Comparison of ENCODE assay signal across 16 mouse cellular contexts in genomic region chr15:89533843-89534207, GRCm38 (mm10). TPM values are rescaled to one million over a fixed set of nuclear protein-coding genes. Genes with fewer than 3 reads are reported as not detected.
DNase-seq lines count a peak whose midpoint lies in the region; ATAC-seq and TF ChIP-seq lines count a peak whose summit lies in the region.
"Had no signal": no experiment of that assay in that cellular context is flagged by ENCODE, and none has a peak within 500 bp of the region (broad histone marks: within the 10 kb centered on the region; RNA-seq: fewer than 3 reads in every experiment).

No protein-coding gene starts in this region.

- H3K27ac ChIP-seq in hindbrain, embryonic 11.5 days (ENCODE audit: low read depth, low read length): no peak overlapping the region
- no peak overlapping the region for H3K27ac ChIP-seq in hindbrain, embryonic 10.5 days
- H3K27ac ChIP-seq in forebrain, embryonic 13.5 days: no peak overlapping the region
- H3K27ac ChIP-seq in hindbrain, postnatal 0 days: no peak overlapping the region; the same call in 1 of the 2 replicates
- no peak overlapping the region for H3K27ac ChIP-seq in neural tube, embryonic 13.5 days (replicated peaks)
- H3K27ac ChIP-seq in kidney, embryonic 15.5 days: no peak overlapping the region
- H3K27ac ChIP-seq: embryonic facial prominence, embryonic 12.5 days; heart, embryonic 15.5 days; liver, embryonic 13.5 days had no signal

- no peaks in the 10 kb centered on the region for H3K36me3 ChIP-seq in hindbrain, embryonic 11.5 days (ENCODE audit: control insufficient read depth, insufficient read depth, low read length)
- H3K36me3 ChIP-seq in hindbrain, embryonic 10.5 days: no peaks in the 10 kb centered on the region
- no peaks in the 10 kb centered on the region for H3K36me3 ChIP-seq in forebrain, embryonic 13.5 days (ENCODE audit: poor library complexity, severe bottlenecking)
- H3K36me3 ChIP-seq in hindbrain, postnatal 0 days (ENCODE audit: insufficient read depth, low read length): no peaks in the 10 kb centered on the region
- H3K36me3 ChIP-seq in neural tube, embryonic 13.5 days: 0 out of 2 replicates have a peak, but pooled peaks cover 3% of the 10 kb centered on the region
- 0 out of 2 replicates have a peak, but pooled peaks cover 7% of the 10 kb centered on the region for H3K36me3 ChIP-seq in kidney, embryonic 15.5 days
- H3K36me3 ChIP-seq: G1E; heart, embryonic 15.5 days had no signal

- no peak overlapping the region for H3K4me3 ChIP-seq in hindbrain, embryonic 11.5 days (ENCODE audit: low read depth, low read length)
- H3K4me3 ChIP-seq in hindbrain, embryonic 10.5 days: no peak overlapping the region
- peak overlapping the region; percentile 49 for H3K4me3 ChIP-seq in forebrain, embryonic 13.5 days
- H3K4me3 ChIP-seq in hindbrain, postnatal 0 days (ENCODE audit: low read length): peak overlapping the region; percentile 35
- peak overlapping the region; percentile 45 for H3K4me3 ChIP-seq in neural tube, embryonic 13.5 days
- H3K4me3 ChIP-seq in kidney, embryonic 15.5 days (replicated peaks): no peak overlapping the region
- H3K4me3 ChIP-seq: heart, embryonic 15.5 days; liver, embryonic 13.5 days had no signal

- no peaks in the 10 kb centered on the region for H3K27me3 ChIP-seq in hindbrain, embryonic 11.5 days (ENCODE audit: control insufficient read depth, insufficient read depth, low read length)
- peaks cover 16% of the 10 kb centered on the region for H3K27me3 ChIP-seq in hindbrain, embryonic 10.5 days (ENCODE audit: insufficient read depth, poor library complexity, severe bottlenecking)
- no peaks in the 10 kb centered on the region for H3K27me3 ChIP-seq in forebrain, embryonic 13.5 days
- no peaks in the 10 kb centered on the region for H3K27me3 ChIP-seq in hindbrain, postnatal 0 days (ENCODE audit: insufficient read depth, low read length)
- no peaks in the 10 kb centered on the region; the same call in 1 of the 2 replicates for H3K27me3 ChIP-seq in neural tube, embryonic 13.5 days
- peaks cover 12% of the 10 kb centered on the region for H3K27me3 ChIP-seq in kidney, embryonic 15.5 days
- H3K27me3 ChIP-seq: liver, embryonic 13.5 days had no signal

- H3K4me2 ChIP-seq in hindbrain, embryonic 11.5 days (replicated peaks; ENCODE audit: low read depth, low read length): peak overlapping the region; percentile 11; the same call in 1 of the 2 replicates
- H3K4me2 ChIP-seq in forebrain, embryonic 13.5 days: peak overlapping the region; percentile 74
- peak overlapping the region; percentile 61 for H3K4me2 ChIP-seq in hindbrain, postnatal 0 days (ENCODE audit: low read depth, low read length)
- H3K4me2 ChIP-seq in neural tube, embryonic 13.5 days: peak overlapping the region; percentile 72
- H3K4me2 ChIP-seq in kidney, embryonic 15.5 days: no peak overlapping the region
- H3K4me2 ChIP-seq: heart, embryonic 15.5 days; liver, embryonic 13.5 days had no signal

- TF ChIP-seq CTCF in hindbrain, postnatal 0 days (IDR thresholded peaks at IDR 0.05; ENCODE audit: low read depth): no peak

- no peak overlapping the region for H3K9ac ChIP-seq in hindbrain, embryonic 11.5 days (ENCODE audit: low read depth, low read length)
- H3K9ac ChIP-seq in forebrain, embryonic 13.5 days: peak overlapping the region; percentile 73
- 0 out of 2 replicates have a peak overlapping the region, but pooled peaks have one; percentile 51 for H3K9ac ChIP-seq in hindbrain, postnatal 0 days (replicated peaks; ENCODE audit: low read length)
- peak overlapping the region; percentile 76 for H3K9ac ChIP-seq in neural tube, embryonic 13.5 days
- no peak overlapping the region for H3K9ac ChIP-seq in kidney, embryonic 15.5 days
- H3K9ac ChIP-seq: embryonic facial prominence, embryonic 12.5 days; heart, embryonic 15.5 days; liver, embryonic 13.5 days had no signal

- 87% methylated on average over 10 of the region's 10 CpGs for WGBS in hindbrain, embryonic 11.5 days
- 90% methylated on average over 10 of the region's 10 CpGs for WGBS in hindbrain, embryonic 10.5 days
- 91% methylated on average over 10 of the region's 10 CpGs for WGBS in forebrain, embryonic 13.5 days
- 77% methylated on average over 10 of the region's 10 CpGs for WGBS in hindbrain, postnatal 0 days
- WGBS in neural tube, embryonic 13.5 days: 87% methylated on average over 10 of the region's 10 CpGs
- 89% methylated on average over 10 of the region's 10 CpGs for WGBS in kidney, embryonic 15.5 days

- peaks cover 5% of the 10 kb centered on the region for H3K4me1 ChIP-seq in hindbrain, embryonic 11.5 days (replicated peaks; ENCODE audit: control insufficient read depth, insufficient read depth, low read length)
- H3K4me1 ChIP-seq in hindbrain, embryonic 10.5 days (replicated peaks): peaks cover 21% of the 10 kb centered on the region
- peaks cover 28% of the 10 kb centered on the region for H3K4me1 ChIP-seq in forebrain, embryonic 13.5 days
- peaks cover 14% of the 10 kb centered on the region; the same call in 1 of the 2 replicates for H3K4me1 ChIP-seq in hindbrain, postnatal 0 days (ENCODE audit: insufficient read depth, low read length)
- H3K4me1 ChIP-seq in neural tube, embryonic 13.5 days (replicated peaks): peaks cover 30% of the 10 kb centered on the region
- peaks cover 2% of the 10 kb centered on the region; the same call in 1 of the 2 replicates for H3K4me1 ChIP-seq in kidney, embryonic 15.5 days
- H3K4me1 ChIP-seq: liver, embryonic 13.5 days had no signal

- DNase-seq in hindbrain, embryonic 11.5 days (ENCODE audit: low spot score): no peak
- DNase-seq in hindbrain, embryonic 10.5 days (ENCODE audit: low spot score): no peak
- no peak for DNase-seq in hindbrain, postnatal 0 days (ENCODE audit: low spot score)
- no peak for DNase-seq in layer of hippocampus, postnatal 10 days (ENCODE audit: low spot score in 2 of 2)
- no peak for DNase-seq in right cerebral cortex, adult 2 months (ENCODE audit: low spot score in 2 of 2)
- DNase-seq: left cerebral cortex, postnatal 4 days; liver, embryonic 13.5 days; lung, postnatal 14 days; thymus, postnatal 25 days had no signal

- H3K9me3 ChIP-seq in hindbrain, embryonic 11.5 days (ENCODE audit: control insufficient read depth, low read length): no peaks in the 10 kb centered on the region
- no peaks in the 10 kb centered on the region for H3K9me3 ChIP-seq in hindbrain, embryonic 10.5 days
- H3K9me3 ChIP-seq in forebrain, embryonic 13.5 days (replicated peaks): no peaks in the 10 kb centered on the region
- no peaks in the 10 kb centered on the region for H3K9me3 ChIP-seq in hindbrain, postnatal 0 days (ENCODE audit: low read length)
- no peaks in the 10 kb centered on the region for H3K9me3 ChIP-seq in neural tube, embryonic 13.5 days
- H3K9me3 ChIP-seq in kidney, embryonic 15.5 days (replicated peaks): no peaks in the 10 kb centered on the region
- H3K9me3 ChIP-seq: embryonic facial prominence, embryonic 12.5 days; G1E; heart, embryonic 15.5 days; liver, embryonic 13.5 days had no signal

- no peak for ATAC-seq in hindbrain, embryonic 11.5 days (ENCODE audit: low FRiP score)
- no peak for ATAC-seq in forebrain, embryonic 13.5 days
- no peak for ATAC-seq in hindbrain, postnatal 0 days
- no peak for ATAC-seq in neural tube, embryonic 13.5 days (ENCODE audit: low read depth)
- no peak for ATAC-seq in kidney, embryonic 15.5 days (replicated peaks; ENCODE audit: low FRiP score)

RNA-seq across cellular contexts. Expression of gene Acr, which starts 34.3 kb away (rescaled TPM):
- polyA plus RNA-seq in hindbrain, embryonic 11.5 days (2014; fragmentation: Nextera tagmentation; extraction: Ambion mirVana): 0.39 and 0.76 TPM in 2 replicates
- polyA plus RNA-seq in hindbrain, embryonic 10.5 days (2016; fragmentation: Nextera tagmentation; extraction: Ambion mirVana): 0.19 and 0.38 TPM in 2 replicates
- polyA plus RNA-seq in forebrain, embryonic 13.5 days (2015; fragmentation: Nextera tagmentation; extraction: Ambion mirVana): 1.2 and 1.8 TPM in 2 replicates
- total RNA-seq in hindbrain, postnatal 0 days (2014; rRNA removed): 2.4 and 3.3 TPM in 2 replicates
- 2.1 TPM in 2 replicates for polyA plus RNA-seq in hindbrain, postnatal 0 days (2015; fragmentation: Nextera tagmentation; extraction: Ambion mirVana)
- 0.48 and 1.5 TPM in 2 replicates for polyA plus RNA-seq in neural tube, embryonic 13.5 days (2015; fragmentation: Nextera tagmentation; extraction: Ambion mirVana)
- 1 to 10 TPM; 1.8 to 3.1 TPM for total RNA-seq in layer of hippocampus, postnatal 10 days (2021)
- polyA plus RNA-seq in kidney, embryonic 15.5 days (2015; fragmentation: Nextera tagmentation; extraction: Ambion mirVana): 0.22 and 0.27 TPM in 2 replicates
- total RNA-seq: G1E had no signal
- polyA plus RNA-seq: G1E; stomach, embryonic 16.5 days had no signal

RNA-seq across cellular contexts. Expression of gene Shank3, which starts 34.4 kb away (rescaled TPM):
- 2.8 and 3.5 TPM in 2 replicates for polyA plus RNA-seq in hindbrain, embryonic 11.5 days (2014; fragmentation: Nextera tagmentation; extraction: Ambion mirVana)
- polyA plus RNA-seq in hindbrain, embryonic 10.5 days (2016; fragmentation: Nextera tagmentation; extraction: Ambion mirVana): 2.8 and 3.5 TPM in 2 replicates
- polyA plus RNA-seq in forebrain, embryonic 13.5 days (2015; fragmentation: Nextera tagmentation; extraction: Ambion mirVana): 7.1 and 9.5 TPM in 2 replicates
- 43.6 and 61.8 TPM in 2 replicates for total RNA-seq in hindbrain, postnatal 0 days (2014; rRNA removed)
- polyA plus RNA-seq in hindbrain, postnatal 0 days (2015; fragmentation: Nextera tagmentation; extraction: Ambion mirVana): 7.1 and 8.7 TPM in 2 replicates
- polyA plus RNA-seq in neural tube, embryonic 13.5 days (2015; fragmentation: Nextera tagmentation; extraction: Ambion mirVana): 6.5 and 8.0 TPM in 2 replicates
- 100 to 1,000 TPM; 221 to 225 TPM for total RNA-seq in layer of hippocampus, postnatal 10 days (2021)
- polyA plus RNA-seq in kidney, embryonic 15.5 days (2015; fragmentation: Nextera tagmentation; extraction: Ambion mirVana): 1.8 and 2.2 TPM in 2 replicates

RNA-seq across cellular contexts. Expression of gene Arsa, which starts 56.6 kb away (rescaled TPM):
- polyA plus RNA-seq in hindbrain, embryonic 11.5 days (2014; fragmentation: Nextera tagmentation; extraction: Ambion mirVana): 10.0 and 10.4 TPM in 2 replicates
- polyA plus RNA-seq in hindbrain, embryonic 10.5 days (2016; fragmentation: Nextera tagmentation; extraction: Ambion mirVana): 14.3 and 14.8 TPM in 2 replicates
- polyA plus RNA-seq in forebrain, embryonic 13.5 days (2015; fragmentation: Nextera tagmentation; extraction: Ambion mirVana): 12.7 and 13.7 TPM in 2 replicates
- 34.6 and 35.8 TPM in 2 replicates for total RNA-seq in hindbrain, postnatal 0 days (2014; rRNA removed)
- polyA plus RNA-seq in hindbrain, postnatal 0 days (2015; fragmentation: Nextera tagmentation; extraction: Ambion mirVana): 28.5 and 28.9 TPM in 2 replicates
- polyA plus RNA-seq in neural tube, embryonic 13.5 days (2015; fragmentation: Nextera tagmentation; extraction: Ambion mirVana): 18.4 and 19.1 TPM in 2 replicates
- 10 to 100 TPM; 30.0 to 31.1 TPM for total RNA-seq in layer of hippocampus, postnatal 10 days (2021)
- 14.4 and 18.7 TPM in 2 replicates for polyA plus RNA-seq in kidney, embryonic 15.5 days (2015; fragmentation: Nextera tagmentation; extraction: Ambion mirVana)

RNA-seq across cellular contexts. Expression of gene Rabl2, which starts 57.9 kb away (rescaled TPM):
- polyA plus RNA-seq in hindbrain, embryonic 11.5 days (2014; fragmentation: Nextera tagmentation; extraction: Ambion mirVana): 85.3 and 91.0 TPM in 2 replicates
- polyA plus RNA-seq in hindbrain, embryonic 10.5 days (2016; fragmentation: Nextera tagmentation; extraction: Ambion mirVana): 76.7 and 88.1 TPM in 2 replicates
- 55.1 and 56.4 TPM in 2 replicates for polyA plus RNA-seq in forebrain, embryonic 13.5 days (2015; fragmentation: Nextera tagmentation; extraction: Ambion mirVana)
- 42.2 and 62.1 TPM in 2 replicates for total RNA-seq in hindbrain, postnatal 0 days (2014; rRNA removed)
- polyA plus RNA-seq in hindbrain, postnatal 0 days (2015; fragmentation: Nextera tagmentation; extraction: Ambion mirVana): 59.1 and 66.6 TPM in 2 replicates
- 70.7 and 82.4 TPM in 2 replicates for polyA plus RNA-seq in neural tube, embryonic 13.5 days (2015; fragmentation: Nextera tagmentation; extraction: Ambion mirVana)
- 10 to 100 TPM; 31.4 to 36.3 TPM for total RNA-seq in layer of hippocampus, postnatal 10 days (2021)
- polyA plus RNA-seq in kidney, embryonic 15.5 days (2015; fragmentation: Nextera tagmentation; extraction: Ambion mirVana): 53.9 and 55.9 TPM in 2 replicates

Comparison
In these comparisons a context has a peak if more than half of its experiments do, and no peak if none do; other contexts are left out.
1. H3K4me3 ChIP-seq: peak in forebrain, embryonic 13.5 days (single experiment), hindbrain, postnatal 0 days (single experiment) and neural tube, embryonic 13.5 days (single experiment); none in hindbrain, embryonic 11.5 days (single experiment), hindbrain, embryonic 10.5 days (single experiment) and kidney, embryonic 15.5 days (single experiment).
2. H3K9ac ChIP-seq: peak in forebrain, embryonic 13.5 days (single experiment), hindbrain, postnatal 0 days (single experiment) and neural tube, embryonic 13.5 days (single experiment); none in hindbrain, embryonic 11.5 days (single experiment) and kidney, embryonic 15.5 days (single experiment).